Mouse (Mus musculus) kidney, postnatal 0 days (tissue): Measurements from ENCODE around the gene Bcl2l10. TPM values are rescaled to one million over a fixed set of nuclear protein-coding genes. Genes with fewer than 3 reads are reported as not detected.

Experiments used
- ATAC-seq: fragments of 200-750 bp; cut with Nextera tagmentation; replicated peaks from 2 replicates; pipeline ENCODE4 v1.8.0; 2017; ENCODE audit warnings: low read depth, moderate number of reproducible peaks, moderate TSS enrichment, moderate library complexity; ENCODE audit not compliant: low FRiP score
- DNase-seq: peaks from one replicate; pipeline ENCODE4 v3.0.0-alpha.2; 2016; ENCODE audit warnings: low spot score
- H3K27ac ChIP-seq: fragments of 300-500 bp; sonication (generic); 2 replicates; pipeline ENCODE4 v1.5.1; 2014; ENCODE audit warnings: mild to moderate bottlenecking
- H3K27me3 ChIP-seq: fragments of 300-500 bp; sonication (generic); 2 replicates; pipeline ENCODE4 v1.6.1; 2014; ENCODE audit warnings: low read length, mixed read lengths; ENCODE audit not compliant: insufficient read depth
- H3K36me3 ChIP-seq: fragments of 300-500 bp; sonication (generic); 2 replicates; pipeline ENCODE4 v1.6.1; 2014; ENCODE audit warnings: low read length, mixed read lengths; ENCODE audit not compliant: insufficient read depth
- H3K4me1 ChIP-seq: fragments of 300-500 bp; sonication (generic); replicated peaks from 2 replicates; pipeline ENCODE4 v1.6.1; 2014; ENCODE audit warnings: antibody characterized with exemption, low read length, mixed read lengths; ENCODE audit not compliant: insufficient read depth
- H3K4me2 ChIP-seq: fragments of 300-500 bp; sonication (generic); 2 replicates; pipeline ENCODE4 v1.6.1; 2014; ENCODE audit warnings: mild to moderate bottlenecking, low read length, moderate library complexity, mixed read lengths
- H3K4me3 ChIP-seq: fragments of 300-500 bp; sonication (generic); replicated peaks from 2 replicates; pipeline ENCODE4 v1.5.1; 2014; ENCODE audit warnings: low read depth, low read length
- H3K9ac ChIP-seq: fragments of 300-500 bp; sonication (generic); 2 replicates; pipeline ENCODE4 v1.6.1; 2014; ENCODE audit warnings: low read depth, low read length
- H3K9me3 ChIP-seq: fragments of 300-500 bp; sonication (generic); replicated peaks from 2 replicates; pipeline ENCODE4 v1.6.1; 2016; ENCODE audit warnings: low read length, inconsistent platforms, mixed read lengths
- CTCF ChIP-seq: IDR thresholded peaks from 2 replicates; pipeline ENCODE4 v1.5.1; 2016; ENCODE audit warnings: antibody characterized with exemption, low read depth, mild to moderate bottlenecking, moderate library complexity
- WGBS: fragments of 180-500 bp; shearing (Covaris S2); extraction: QIAGEN DNeasy Blood & Tissue Kit; methylation state at CpG from one replicate; pipeline ENCODE4 v1.1.7; 2014; 5-methylcytosine and 5-hydroxymethylcytosine counted together
- polyA plus RNA-seq: library from polyadenylated mRNA; unstranded; fragments of >200 nt; fragmentation: Nextera tagmentation; extraction: Ambion mirVana; gene quantifications from 2 replicates; pipeline ENCODE4 v1.2.1, GENCODE M21; 2015

Gene Bcl2l10
- polyA plus RNA-seq, 1 experiment from 2014 or later = not detected

GRCm38 (mm10) chr9:75307015-75307414 is 40.5 kb upstream of the Bcl2l10 start:
- 90% methylated on average over 5 of the region's 5 CpGs for WGBS
- TF ChIP-seq CTCF = no peak

GRCm38 (mm10) chr9:75308621-75309020 is 38.9 kb upstream of the Bcl2l10 start:
- Histone ChIP-seq H3K9ac (no peak overlapping the region), H3K27ac (no peak overlapping the region), H3K4me3 (no peak overlapping the region), H3K4me1 (no peaks in the 10 kb centered on the region), H3K9me3 (no peaks in the 10 kb centered on the region), H3K27me3 (no peaks in the 10 kb centered on the region), H3K36me3 (no peaks in the 10 kb centered on the region), H3K4me2 (no peak overlapping the region)
- ATAC-seq (no peak), DNase-seq (no peak)
- 59% methylated on average over 5 of the region's 5 CpGs for WGBS
- TF ChIP-seq CTCF = no peak

More at GRCm38 (mm10) chr9:75307015-75307414, 40.5 kb upstream of the Bcl2l10 start:
- H3K4me3 ChIP-seq = no peak overlapping the region
- H3K4me1 ChIP-seq = no peaks in the 10 kb centered on the region
- no peaks in the 10 kb centered on the region for H3K9me3 ChIP-seq
- H3K36me3 ChIP-seq = no peaks in the 10 kb centered on the region
- H3K4me2 ChIP-seq = no peak overlapping the region
- ATAC-seq (no peak), DNase-seq (no peak)
- no peak overlapping the region for H3K27ac ChIP-seq
- H3K9ac ChIP-seq = no peak overlapping the region
- H3K27me3 ChIP-seq = no peaks in the 10 kb centered on the region

GRCm38 (mm10) chr9:75312008-75312407 is 35.5 kb upstream of the Bcl2l10 start:
- Histone ChIP-seq H3K36me3 (no peaks in the 10 kb centered on the region), H3K4me1 (peaks cover 10% of the 10 kb centered on the region; the same call in 1 of the 2 replicates), H3K4me2 (no peak overlapping the region), H3K27ac (no peak overlapping the region), H3K27me3 (no peaks in the 10 kb centered on the region), H3K9me3 (no peaks in the 10 kb centered on the region), H3K9ac (no peak overlapping the region), H3K4me3 (no peak overlapping the region)
- peak; percentile 80 for TF ChIP-seq CTCF
- DNase-seq (peak; percentile 67), ATAC-seq (no peak)
- 20% methylated on average over 4 of the region's 4 CpGs for WGBS

- TF ChIP-seq CTCF = no peak
- Histone ChIP-seq H3K27me3 (no peaks in the 10 kb centered on the region), H3K4me1 (peaks cover 10% of the 10 kb centered on the region; the same call in 1 of the 2 replicates), H3K27ac (no peak overlapping the region), H3K9ac (peak overlapping the region; percentile 62), H3K4me2 (peak overlapping the region; percentile 64), H3K9me3 (no peaks in the 10 kb centered on the region), H3K36me3 (no peaks in the 10 kb centered on the region), H3K4me3 (peak overlapping the region; percentile 61)
- DNase-seq = peak; percentile 35
- 40% methylated on average over 11 of the region's 11 CpGs for WGBS
- ATAC-seq = no peak; the same call in 1 of the 2 replicates
Observed at GRCm38 (mm10) chr9:75313138-75313831, 34.3 kb upstream of the Bcl2l10 start.

GRCm38 (mm10) chr9:75313832-75314516 is 33.6 kb upstream of the Bcl2l10 start:
- Histone ChIP-seq H3K27me3 (no peaks in the 10 kb centered on the region), H3K4me1 (peaks cover 10% of the 10 kb centered on the region; the same call in 1 of the 2 replicates), H3K36me3 (no peaks in the 10 kb centered on the region), H3K4me3 (peak overlapping the region; percentile 61), H3K9me3 (no peaks in the 10 kb centered on the region), H3K27ac (peak overlapping the region; percentile 70), H3K9ac (peak overlapping the region; percentile 62), H3K4me2 (peak overlapping the region; percentile 64)
- peak; percentile 37; the same call in 1 of the 2 replicates for TF ChIP-seq CTCF
- peak; percentile 79 for DNase-seq
- WGBS = under 1% methylated on average over 52 of the region's 52 CpGs
- peak; percentile 82 for ATAC-seq

- Histone ChIP-seq H3K4me3 (peak overlapping the region; percentile 61), H3K27me3 (no peaks in the 10 kb centered on the region), H3K9ac (peak overlapping the region; percentile 62), H3K36me3 (no peaks in the 10 kb centered on the region), H3K9me3 (no peaks in the 10 kb centered on the region), H3K4me2 (peak overlapping the region; percentile 64), H3K4me1 (peaks cover 10% of the 10 kb centered on the region; the same call in 1 of the 2 replicates), H3K27ac (peak overlapping the region; percentile 70)
- ATAC-seq = no peak
- 3% methylated on average over 22 of the region's 22 CpGs for WGBS
- peak; percentile 50 for DNase-seq
- no peak; the same call in 1 of the 2 replicates for TF ChIP-seq CTCF
Observed at GRCm38 (mm10) chr9:75314517-75315105, 32.9 kb upstream of the Bcl2l10 start.
